Mouse (Mus musculus): ENCODE results near the gene Sh3bp5. TPM values are rescaled to one million over a fixed set of nuclear protein-coding genes. Genes with fewer than 3 reads are reported as not detected.

Sh3bp5 gene
- total RNA-seq, 2 experiments from 2014 or later: 53.6 to 65.7 TPM

Other genes with a start within 250 kb of the Sh3bp5 start
- gene Tnnc1, start 227.8 kb downstream of the Sh3bp5 start, total RNA-seq (2021): 100 to 1,000 TPM; 566 to 705 TPM
- 10 to 100 TPM; 52.3 to 59.6 TPM for gene Nisch, start 219.1 kb downstream of the Sh3bp5 start, total RNA-seq (2021)
- 1 to 10 TPM; 5.8 to 7.0 TPM for gene Sema3g, start 218.2 kb downstream of the Sh3bp5 start, total RNA-seq (2021)
- gene Phf7, start 184.8 kb downstream of the Sh3bp5 start, total RNA-seq (2021): 10 to 100 TPM in 1 of 2 experiments, 1 to 10 TPM in 1; 9.2 to 10.8 TPM
- gene Bap1, start 184.6 kb downstream of the Sh3bp5 start, total RNA-seq (2021): 10 to 100 TPM; 40.7 to 46.8 TPM
- under 1 TPM; 0.14 to 0.16 TPM for gene Dnah1, start 112.2 kb downstream of the Sh3bp5 start, total RNA-seq (2021)
- 10 to 100 TPM; 27.2 to 30.2 TPM for gene Capn7, start 99.4 kb downstream of the Sh3bp5 start, total RNA-seq (2021)
- gene Eaf1, start 58.3 kb upstream of the Sh3bp5 start, total RNA-seq (2021): 10 to 100 TPM; 10.3 to 13.1 TPM
- 1 to 10 TPM; 7.3 to 8.2 TPM for gene Mettl6, start 59.0 kb upstream of the Sh3bp5 start, total RNA-seq (2021)
- 1 to 10 TPM; 6.4 to 7.2 TPM for gene Colq, start 155.3 kb upstream of the Sh3bp5 start, total RNA-seq (2021)
- not detected for gene Gm49387, start 204.8 kb upstream of the Sh3bp5 start, total RNA-seq (2021)
- 1 to 10 TPM; 3.7 to 4.6 TPM for gene Btd, start 204.9 kb upstream of the Sh3bp5 start, total RNA-seq (2021)
- 10 to 100 TPM; 10.3 to 11.3 TPM for gene Hacl1, start 205.2 kb upstream of the Sh3bp5 start, total RNA-seq (2021)